In the genomic region with DNA sequence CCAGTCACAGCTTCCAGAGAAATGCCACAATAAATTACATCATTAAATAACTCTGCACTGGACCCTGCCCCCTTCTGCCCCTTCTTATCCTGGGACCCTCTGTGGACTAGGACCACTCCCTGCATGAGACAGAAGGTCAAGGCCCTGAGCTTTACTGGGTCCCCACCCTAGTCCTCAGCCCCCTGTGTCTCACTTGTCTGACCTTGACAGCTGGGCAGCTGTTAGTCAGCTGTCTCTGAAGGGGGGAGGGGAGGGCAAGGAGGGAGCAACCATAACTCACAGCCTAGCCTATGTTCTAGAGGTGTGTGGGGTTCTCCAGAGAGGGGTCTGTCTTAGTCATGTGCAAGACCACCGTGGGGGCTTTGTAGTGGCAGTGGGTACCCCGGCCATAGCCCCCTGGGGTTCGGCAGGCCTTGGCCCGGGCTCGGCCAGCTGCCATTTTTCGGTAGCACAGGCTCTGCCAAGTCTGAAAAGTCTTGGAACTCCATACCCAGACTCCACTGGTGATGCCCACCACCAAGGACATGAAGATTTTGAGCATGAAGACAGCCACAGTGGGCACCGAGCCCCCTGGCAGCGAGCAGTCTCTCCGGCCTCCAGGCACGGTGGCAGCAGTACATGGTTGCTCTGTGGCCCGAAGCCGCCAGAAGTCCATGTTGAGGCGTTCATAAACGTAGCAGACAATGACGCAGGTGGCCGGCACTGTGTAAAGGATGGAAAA, we compare ENCODE assay signal across 9 mouse cellular contexts. TPM values are rescaled to one million over a fixed set of nuclear protein-coding genes. Genes with fewer than 3 reads are reported as not detected.
DNase-seq lines count a peak whose midpoint lies in the region; ATAC-seq and TF ChIP-seq lines count a peak whose summit lies in the region.
"Had no signal": no experiment of that assay in that cellular context is flagged by ENCODE, and none has a peak within 500 bp of the region (broad histone marks: within the 10 kb centered on the region; RNA-seq: fewer than 3 reads in every experiment).

No protein-coding gene starts in this region.

- H3K4me2 ChIP-seq in heart, embryonic 13.5 days: peak overlapping the region; percentile 89
- H3K4me2 ChIP-seq in forebrain, postnatal 0 days (ENCODE audit: low read depth): peak overlapping the region; percentile 95
- peak overlapping the region; percentile 94 for H3K4me2 ChIP-seq in midbrain, embryonic 14.5 days (ENCODE audit: low read length)

- TF ChIP-seq CTCF in forebrain, postnatal 0 days (IDR thresholded peaks at IDR 0.05; ENCODE audit: low read depth): no peak

- H3K27me3 ChIP-seq in heart, embryonic 13.5 days (replicated peaks): peaks cover 23% of the 10 kb centered on the region
- peaks cover 31% of the 10 kb centered on the region for H3K27me3 ChIP-seq in embryonic facial prominence, embryonic 10.5 days (replicated peaks; ENCODE audit: low read depth, poor library complexity, severe bottlenecking)
- H3K27me3 ChIP-seq in forebrain, postnatal 0 days (ENCODE audit: insufficient read depth, low read length): no peaks in the 10 kb centered on the region
- H3K27me3 ChIP-seq in midbrain, embryonic 14.5 days (ENCODE audit: control insufficient read depth, insufficient read depth, low read length): peaks cover 19% of the 10 kb centered on the region; the same call in 1 of the 2 replicates

- H3K27ac ChIP-seq in heart, embryonic 13.5 days (replicated peaks): no peak overlapping the region
- no peak overlapping the region for H3K27ac ChIP-seq in embryonic facial prominence, embryonic 10.5 days (replicated peaks)
- H3K27ac ChIP-seq in forebrain, postnatal 0 days (ENCODE audit: low read depth, low read length): no peak overlapping the region
- no peak overlapping the region for H3K27ac ChIP-seq in midbrain, embryonic 14.5 days (replicated peaks; ENCODE audit: low read depth, low read length)
- H3K27ac ChIP-seq: intestine, embryonic 15.5 days had no signal

- no peak for DNase-seq in heart, adult 8-10 months (ENCODE audit: low spot score)
- DNase-seq in embryonic facial prominence, embryonic 10.5 days (ENCODE audit: low spot score): no peak
- no peak for DNase-seq in forebrain, postnatal 0 days
- DNase-seq in midbrain, embryonic 14.5 days: no peak
- no peak for DNase-seq in thymus, postnatal 4 days
- no peak for DNase-seq in spleen, postnatal 36 days (ENCODE audit: low spot score in 2 of 2)
- no peak for DNase-seq in embryo, embryonic 10 days (ENCODE audit: low spot score)

- peak overlapping the region; percentile 9; the same call in 1 of the 2 replicates for H3K9ac ChIP-seq in heart, embryonic 13.5 days
- no peak overlapping the region for H3K9ac ChIP-seq in forebrain, postnatal 0 days
- H3K9ac ChIP-seq in midbrain, embryonic 14.5 days (replicated peaks; ENCODE audit: low read length): no peak overlapping the region; the same call in 1 of the 2 replicates
- H3K9ac ChIP-seq: intestine, embryonic 15.5 days had no signal

- H3K4me1 ChIP-seq in heart, embryonic 13.5 days: peaks cover 49% of the 10 kb centered on the region
- peaks cover 54% of the 10 kb centered on the region for H3K4me1 ChIP-seq in embryonic facial prominence, embryonic 10.5 days
- 0 out of 2 replicates have a peak, but pooled peaks cover 4% of the 10 kb centered on the region for H3K4me1 ChIP-seq in forebrain, postnatal 0 days (ENCODE audit: insufficient read depth)
- peaks cover 25% of the 10 kb centered on the region; the same call in 1 of the 2 replicates for H3K4me1 ChIP-seq in midbrain, embryonic 14.5 days (ENCODE audit: control insufficient read depth, insufficient read depth, low read length)

- 84% methylated on average over 16 of the region's 16 CpGs for WGBS in heart, embryonic 13.5 days
- 85% methylated on average over 16 of the region's 16 CpGs for WGBS in embryonic facial prominence, embryonic 10.5 days
- 52% methylated on average over 16 of the region's 16 CpGs for WGBS in forebrain, postnatal 0 days
- 77% methylated on average over 16 of the region's 16 CpGs for WGBS in midbrain, embryonic 14.5 days

- no peaks in the 10 kb centered on the region for H3K9me3 ChIP-seq in heart, embryonic 13.5 days
- H3K9me3 ChIP-seq in embryonic facial prominence, embryonic 10.5 days: no peaks in the 10 kb centered on the region
- H3K9me3 ChIP-seq in forebrain, postnatal 0 days (ENCODE audit: low read length): no peaks in the 10 kb centered on the region
- H3K9me3 ChIP-seq in midbrain, embryonic 14.5 days (ENCODE audit: control insufficient read depth, low read length): no peaks in the 10 kb centered on the region
- H3K9me3 ChIP-seq: intestine, embryonic 15.5 days had no signal

- H3K36me3 ChIP-seq in heart, embryonic 13.5 days: peaks cover 34% of the 10 kb centered on the region
- H3K36me3 ChIP-seq in embryonic facial prominence, embryonic 10.5 days (replicated peaks): peaks cover 37% of the 10 kb centered on the region
- H3K36me3 ChIP-seq in forebrain, postnatal 0 days (ENCODE audit: insufficient read depth): peaks cover 23% of the 10 kb centered on the region
- peaks cover 28% of the 10 kb centered on the region for H3K36me3 ChIP-seq in midbrain, embryonic 14.5 days (ENCODE audit: control insufficient read depth, insufficient read depth, low read length)

- H3K4me3 ChIP-seq in heart, embryonic 13.5 days: 0 out of 2 replicates have a peak overlapping the region, but pooled peaks have one; percentile 9
- peak overlapping the region; percentile 74 for H3K4me3 ChIP-seq in embryonic facial prominence, embryonic 10.5 days
- H3K4me3 ChIP-seq in forebrain, postnatal 0 days (ENCODE audit: low read depth, low read length): peak overlapping the region; percentile 65
- H3K4me3 ChIP-seq in midbrain, embryonic 14.5 days (replicated peaks; ENCODE audit: low read depth, low read length): peak overlapping the region; percentile 57

- no peak for ATAC-seq in heart, embryonic 13.5 days (ENCODE audit: extremely low read depth, insufficient number of reproducible peaks, low FRiP score, low TSS enrichment)
- no peak for ATAC-seq in forebrain, postnatal 0 days
- no peak for ATAC-seq in midbrain, embryonic 14.5 days (ENCODE audit: low FRiP score, low TSS enrichment)
- ATAC-seq: intestine, embryonic 15.5 days had no signal

RNA-seq across cellular contexts. Expression of a gene that starts 1.9 kb away (rescaled TPM):
- polyA plus RNA-seq in heart, embryonic 13.5 days (2015; fragmentation: Nextera tagmentation; extraction: Ambion mirVana): 5.4 and 6.4 TPM in 2 replicates
- 1 to 10 TPM; 1.3 to 1.9 (median 1.6) TPM for total RNA-seq in heart, adult 8-10 months (2022)
- polyA plus RNA-seq in embryonic facial prominence, embryonic 10.5 days (2016; fragmentation: Nextera tagmentation; extraction: Ambion mirVana): 3.3 and 5.1 TPM in 2 replicates
- total RNA-seq in forebrain, postnatal 0 days (2014; rRNA removed): 16.5 and 19.7 TPM in 2 replicates
- polyA plus RNA-seq in forebrain, postnatal 0 days (2015; fragmentation: Nextera tagmentation; extraction: Ambion mirVana): 14.2 and 16.6 TPM in 2 replicates
- 8.7 and 11.9 TPM in 2 replicates for polyA plus RNA-seq in midbrain, embryonic 14.5 days (2014; fragmentation: Nextera tagmentation; extraction: Ambion mirVana)

Comparison
In these comparisons a context has a peak if more than half of its experiments do, and no peak if none do; other contexts are left out.
1. H3K4me3 ChIP-seq: peak in every context shown above with its lines; median percentile 74 in embryonic facial prominence, embryonic 10.5 days; 65 in forebrain, postnatal 0 days; 57 in midbrain, embryonic 14.5 days; 9 in heart, embryonic 13.5 days.